Mouse (Mus musculus): Measurements from ENCODE around the gene Mdga1. TPM values are rescaled to one million over a fixed set of nuclear protein-coding genes. Genes with fewer than 3 reads are reported as not detected.

Gene Mdga1
- polyA plus RNA-seq, 1 experiment from 2014 or later, result 1.7 TPM

DNA sequence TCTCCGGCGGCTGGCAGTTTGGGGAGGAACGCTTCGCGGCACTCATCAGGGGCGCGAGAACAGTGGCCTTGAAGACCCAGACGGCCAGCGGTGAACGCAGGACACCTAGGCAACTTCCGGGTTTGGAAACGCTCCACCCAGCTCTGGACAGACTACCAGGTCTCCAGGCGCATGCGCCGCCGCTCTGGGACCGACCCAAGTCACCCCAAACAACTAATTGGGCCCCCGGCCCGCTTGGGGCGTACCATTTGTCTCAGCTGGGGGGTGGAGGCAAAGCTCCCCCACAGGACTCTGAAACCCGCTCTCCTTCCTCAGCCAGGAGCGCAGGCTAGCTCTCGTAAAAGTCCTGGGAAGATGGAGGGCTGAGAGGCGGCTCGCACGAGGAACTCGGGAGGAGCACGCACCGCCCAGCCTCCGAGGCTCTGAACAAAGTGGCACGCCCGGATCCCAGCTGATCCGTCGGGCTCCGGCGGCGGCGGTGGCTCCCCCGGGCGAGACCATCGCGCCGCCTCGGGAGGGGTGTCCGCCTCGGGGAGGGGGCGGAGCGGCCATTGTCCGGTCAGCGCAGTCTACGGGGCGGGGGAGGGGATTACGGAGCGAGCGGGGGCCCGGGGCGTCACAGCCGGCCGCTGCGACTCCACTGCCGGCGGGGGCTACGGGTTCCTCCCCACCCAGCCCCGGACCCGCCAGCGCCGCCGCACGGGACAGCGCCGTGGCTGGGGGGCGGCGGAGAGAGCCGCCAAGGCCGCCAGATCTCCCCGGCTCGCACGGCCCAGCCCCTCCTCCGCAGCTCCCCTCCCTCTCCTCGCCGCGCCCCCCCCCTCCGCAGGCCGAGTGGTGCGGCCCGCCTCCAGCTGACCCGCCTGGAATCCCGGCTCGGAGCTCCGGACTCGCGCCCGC lies 34.6 kb upstream of the Mdga1 start, which contains the start of gene Zfand3:
Gene Zfand3, plus strand, starts transcription at position 531 of the 900 bp plus-strand sequence.
- Histone ChIP-seq H3K9ac (ENCODE audit: low read length) (peak within 1 kb of the TSS; percentile 90), H3K27me3 (replicated peaks; ENCODE audit: control insufficient read depth, insufficient read depth, low read length) (no peaks in the 10 kb centered on the region), H3K4me3 (ENCODE audit: low read depth, low read length) (peak within 1 kb of the TSS; percentile 66), H3K27ac (ENCODE audit: low read depth) (peak within 1 kb of the TSS; percentile 97), H3K4me1 (replicated peaks; ENCODE audit: control insufficient read depth, insufficient read depth, low read length) (peaks cover 39% of the 10 kb centered on the region), H3K36me3 (ENCODE audit: control insufficient read depth, insufficient read depth, low read length) (no peaks in the 10 kb centered on the region), H3K4me2 (ENCODE audit: low read length) (peak within 1 kb of the TSS; percentile 79), H3K9me3 (ENCODE audit: control insufficient read depth, low read length) (no peaks in the 10 kb centered on the region)
- WGBS, result under 1% methylated on average over 36 of the region's 93 CpGs
- DNase-seq (ENCODE audit: low spot score) (peak; percentile 98), ATAC-seq (replicated peaks; ENCODE audit: low FRiP score, low TSS enrichment, low read depth) (peak; percentile 95)

- no peak for DNase-seq (ENCODE audit: low spot score)
- no peaks in the 10 kb centered on the region for H3K36me3 ChIP-seq (ENCODE audit: control insufficient read depth, insufficient read depth, low read length)
- H3K4me2 ChIP-seq (ENCODE audit: low read length), result no peak overlapping the region
- no peak overlapping the region for H3K4me3 ChIP-seq (ENCODE audit: low read depth, low read length)
- no peaks in the 10 kb centered on the region for H3K27me3 ChIP-seq (replicated peaks; ENCODE audit: control insufficient read depth, insufficient read depth, low read length)
- no peak for ATAC-seq (replicated peaks; ENCODE audit: low FRiP score, low TSS enrichment, low read depth)
- 81% methylated on average over 24 of the region's 24 CpGs for WGBS
- no peak overlapping the region for H3K9ac ChIP-seq (ENCODE audit: low read length)
- H3K9me3 ChIP-seq (ENCODE audit: control insufficient read depth, low read length), result no peaks in the 10 kb centered on the region
- no peak overlapping the region for H3K27ac ChIP-seq (ENCODE audit: low read depth)
- peaks cover 5% of the 10 kb centered on the region; the same call in 1 of the 2 replicates for H3K4me1 ChIP-seq (replicated peaks; ENCODE audit: control insufficient read depth, insufficient read depth, low read length)
Observed at GRCm38 (mm10) chr17:29998566-29999295, 28.8 kb upstream of the Mdga1 start.

DNA sequence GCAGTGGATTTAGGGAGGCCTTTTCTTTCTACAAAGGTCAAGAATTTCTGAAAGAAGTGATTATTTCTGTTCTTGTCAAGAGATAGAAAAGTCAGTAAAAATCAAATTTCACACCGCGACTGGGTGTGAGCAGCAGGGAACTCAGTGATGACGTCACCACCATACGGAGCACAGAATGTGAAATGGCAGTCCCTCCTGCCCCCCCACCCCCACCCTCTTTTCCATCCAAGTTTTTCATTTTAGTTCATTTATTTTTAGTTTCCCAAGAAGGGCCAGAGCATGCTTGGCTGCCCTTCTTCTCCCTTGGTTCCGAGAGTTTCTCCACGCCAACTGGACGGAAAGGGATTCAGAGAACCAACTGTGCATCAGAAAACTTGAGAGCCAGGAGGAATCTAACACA lies 27.8 kb upstream of the Mdga1 start:
- 83% methylated on average over 7 of the region's 7 CpGs for WGBS
- H3K4me1 ChIP-seq (replicated peaks; ENCODE audit: control insufficient read depth, insufficient read depth, low read length), result no peaks in the 10 kb centered on the region
- H3K27ac ChIP-seq (ENCODE audit: low read depth), result no peak overlapping the region
- DNase-seq (ENCODE audit: low spot score) (no peak), ATAC-seq (replicated peaks; ENCODE audit: low FRiP score, low TSS enrichment, low read depth) (no peak)
- H3K4me2 ChIP-seq (ENCODE audit: low read length), result no peak overlapping the region
- no peaks in the 10 kb centered on the region for H3K36me3 ChIP-seq (ENCODE audit: control insufficient read depth, insufficient read depth, low read length)
- H3K27me3 ChIP-seq (replicated peaks; ENCODE audit: control insufficient read depth, insufficient read depth, low read length), result no peaks in the 10 kb centered on the region
- H3K9ac ChIP-seq (ENCODE audit: low read length), result no peak overlapping the region
- H3K9me3 ChIP-seq (ENCODE audit: control insufficient read depth, low read length), result no peaks in the 10 kb centered on the region
- H3K4me3 ChIP-seq (ENCODE audit: low read depth, low read length), result no peak overlapping the region

GRCm38 (mm10) chr17:29995986-29996385 lies 26.1 kb upstream of the Mdga1 start:
- Histone ChIP-seq H3K9me3 (ENCODE audit: control insufficient read depth, low read length) (no peaks in the 10 kb centered on the region), H3K4me2 (ENCODE audit: low read length) (no peak overlapping the region), H3K4me1 (replicated peaks; ENCODE audit: control insufficient read depth, insufficient read depth, low read length) (no peaks in the 10 kb centered on the region), H3K4me3 (ENCODE audit: low read depth, low read length) (no peak overlapping the region), H3K36me3 (ENCODE audit: control insufficient read depth, insufficient read depth, low read length) (no peaks in the 10 kb centered on the region), H3K27ac (ENCODE audit: low read depth) (no peak overlapping the region), H3K9ac (ENCODE audit: low read length) (no peak overlapping the region), H3K27me3 (replicated peaks; ENCODE audit: control insufficient read depth, insufficient read depth, low read length) (no peaks in the 10 kb centered on the region)
- 87% methylated on average over 5 of the region's 5 CpGs for WGBS
- ATAC-seq (replicated peaks; ENCODE audit: low FRiP score, low TSS enrichment, low read depth) (no peak), DNase-seq (ENCODE audit: low spot score) (no peak)

GRCm38 (mm10) chr17:29994459-29994858 lies 24.6 kb upstream of the Mdga1 start:
- Histone ChIP-seq H3K9me3 (ENCODE audit: control insufficient read depth, low read length) (no peaks in the 10 kb centered on the region), H3K27me3 (replicated peaks; ENCODE audit: control insufficient read depth, insufficient read depth, low read length) (no peaks in the 10 kb centered on the region), H3K9ac (ENCODE audit: low read length) (no peak overlapping the region), H3K4me2 (ENCODE audit: low read length) (no peak overlapping the region), H3K4me3 (ENCODE audit: low read depth, low read length) (no peak overlapping the region), H3K27ac (ENCODE audit: low read depth) (no peak overlapping the region), H3K4me1 (replicated peaks; ENCODE audit: control insufficient read depth, insufficient read depth, low read length) (no peaks in the 10 kb centered on the region), H3K36me3 (ENCODE audit: control insufficient read depth, insufficient read depth, low read length) (no peaks in the 10 kb centered on the region)
- DNase-seq (ENCODE audit: low spot score), result no peak
- no peak for ATAC-seq (replicated peaks; ENCODE audit: low FRiP score, low TSS enrichment, low read depth)
- 86% methylated on average over 4 of the region's 4 CpGs for WGBS

DNA sequence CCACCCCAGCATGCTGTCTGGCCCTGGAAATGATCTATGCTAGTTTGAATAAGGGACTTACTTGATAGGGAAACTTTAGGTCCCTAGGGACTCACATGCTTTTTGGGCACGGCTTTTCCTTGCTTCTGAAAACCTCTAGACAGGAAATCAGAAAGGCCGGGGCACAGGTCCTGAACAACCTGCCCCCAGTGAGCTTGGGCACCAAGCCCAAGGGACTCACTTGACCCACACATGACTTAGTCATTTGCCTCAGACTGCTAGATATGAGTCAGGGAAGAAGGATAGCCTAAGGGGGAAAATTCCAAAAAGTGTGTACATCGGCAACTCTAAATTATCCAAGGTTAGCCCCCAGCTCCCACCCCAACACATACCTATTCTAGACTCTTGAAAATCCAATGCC lies 24.1 kb upstream of the Mdga1 start:
- no peak overlapping the region for H3K27ac ChIP-seq (ENCODE audit: low read depth)
- DNase-seq (ENCODE audit: low spot score) (no peak), ATAC-seq (replicated peaks; ENCODE audit: low FRiP score, low TSS enrichment, low read depth) (no peak)
- 76% methylated on average over 3 of the region's 3 CpGs for WGBS
- H3K9ac ChIP-seq (ENCODE audit: low read length), result no peak overlapping the region
- H3K4me2 ChIP-seq (ENCODE audit: low read length), result no peak overlapping the region
- no peaks in the 10 kb centered on the region for H3K36me3 ChIP-seq (ENCODE audit: control insufficient read depth, insufficient read depth, low read length)
- no peaks in the 10 kb centered on the region for H3K4me1 ChIP-seq (replicated peaks; ENCODE audit: control insufficient read depth, insufficient read depth, low read length)
- H3K27me3 ChIP-seq (replicated peaks; ENCODE audit: control insufficient read depth, insufficient read depth, low read length), result no peaks in the 10 kb centered on the region
- no peak overlapping the region for H3K4me3 ChIP-seq (ENCODE audit: low read depth, low read length)
- H3K9me3 ChIP-seq (ENCODE audit: control insufficient read depth, low read length), result no peaks in the 10 kb centered on the region

DNA sequence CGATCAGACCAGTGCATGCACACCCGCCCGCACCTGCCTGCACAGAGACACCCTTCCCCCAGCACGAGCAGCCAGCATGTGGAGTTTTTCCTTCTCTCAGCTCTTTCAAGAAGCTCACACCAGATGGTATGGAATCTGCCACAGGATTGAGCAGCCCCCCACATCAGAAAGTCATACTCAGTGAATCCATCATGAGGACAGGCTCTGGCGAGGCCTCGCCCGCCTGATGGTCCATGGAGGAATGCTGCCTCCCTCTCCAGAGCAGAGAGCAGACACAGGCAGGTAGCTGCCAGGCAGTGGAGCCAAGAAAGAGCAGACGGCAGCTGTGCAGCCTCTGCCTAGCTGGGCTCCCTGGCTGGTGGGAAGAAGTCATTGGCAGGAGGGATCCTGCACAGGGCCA lies 23.6 kb upstream of the Mdga1 start:
- Histone ChIP-seq H3K36me3 (ENCODE audit: control insufficient read depth, insufficient read depth, low read length) (no peaks in the 10 kb centered on the region), H3K27ac (ENCODE audit: low read depth) (no peak overlapping the region), H3K27me3 (replicated peaks; ENCODE audit: control insufficient read depth, insufficient read depth, low read length) (no peaks in the 10 kb centered on the region), H3K9me3 (ENCODE audit: control insufficient read depth, low read length) (no peaks in the 10 kb centered on the region), H3K4me3 (ENCODE audit: low read depth, low read length) (no peak overlapping the region), H3K4me1 (replicated peaks; ENCODE audit: control insufficient read depth, insufficient read depth, low read length) (no peaks in the 10 kb centered on the region), H3K4me2 (ENCODE audit: low read length) (no peak overlapping the region), H3K9ac (ENCODE audit: low read length) (no peak overlapping the region)
- 59% methylated on average over 8 of the region's 8 CpGs for WGBS
- DNase-seq (ENCODE audit: low spot score) (no peak), ATAC-seq (replicated peaks; ENCODE audit: low FRiP score, low TSS enrichment, low read depth) (no peak)

GRCm38 (mm10) chr17:29990845-29991244 lies 21.0 kb upstream of the Mdga1 start:
- Histone ChIP-seq H3K27ac (ENCODE audit: low read depth) (no peak overlapping the region), H3K27me3 (replicated peaks; ENCODE audit: control insufficient read depth, insufficient read depth, low read length) (no peaks in the 10 kb centered on the region), H3K4me3 (ENCODE audit: low read depth, low read length) (no peak overlapping the region), H3K9ac (ENCODE audit: low read length) (no peak overlapping the region), H3K4me2 (ENCODE audit: low read length) (no peak overlapping the region), H3K9me3 (ENCODE audit: control insufficient read depth, low read length) (no peaks in the 10 kb centered on the region), H3K4me1 (replicated peaks; ENCODE audit: control insufficient read depth, insufficient read depth, low read length) (no peaks in the 10 kb centered on the region), H3K36me3 (ENCODE audit: control insufficient read depth, insufficient read depth, low read length) (no peaks in the 10 kb centered on the region)
- DNase-seq (ENCODE audit: low spot score), result no peak
- 87% methylated on average over 2 of the region's 2 CpGs for WGBS
- no peak for ATAC-seq (replicated peaks; ENCODE audit: low FRiP score, low TSS enrichment, low read depth)

Data from intestine, embryonic 14.5 days (tissue).